Mouse (Mus musculus) limb, embryonic 14.5 days (tissue): ENCODE measurements at regions not wholly inside any gene's neighbourhood (a gene's known extent, or its start where the extent isn't known, plus 50 kb on each side); places are given as distances from the start of the nearest gene placed in this dataset.
A peak's percentile ranks its signal among the peaks of the same experiment; 100 is the strongest.

Experiments
- ATAC-seq: fragments of 200-750 bp; cut with Nextera tagmentation; 2 replicates; pipeline ENCODE4 v1.8.0; 2017; ENCODE audit warnings: low read depth, moderate number of reproducible peaks, moderate TSS enrichment; ENCODE audit not compliant: low FRiP score
- DNase-seq: peaks from one replicate; pipeline ENCODE4 v3.0.0-alpha.2; 2015; ENCODE audit warnings: low spot score
- H3K27ac ChIP-seq: fragments of 300-500 bp; sonication (generic); replicated peaks from 2 replicates; pipeline ENCODE4 v1.5.1; 2014; ENCODE audit warnings: low read depth, mild to moderate bottlenecking, low read length, moderate library complexity, mixed read lengths
- H3K27me3 ChIP-seq: fragments of 300-500 bp; sonication (generic); 2 replicates; pipeline ENCODE4 v1.6.1; 2014; ENCODE audit warnings: low read length, mixed read lengths; ENCODE audit not compliant: control insufficient read depth, insufficient read depth
- H3K36me3 ChIP-seq: fragments of 300-500 bp; sonication (generic); 2 replicates; pipeline ENCODE4 v1.6.1; 2014; ENCODE audit warnings: mild to moderate bottlenecking, low read length, moderate library complexity, mixed read lengths; ENCODE audit not compliant: control insufficient read depth, insufficient read depth
- H3K4me1 ChIP-seq: fragments of 300-500 bp; sonication (generic); 2 replicates; pipeline ENCODE4 v1.6.1; 2014; ENCODE audit warnings: antibody characterized with exemption, low read length, mixed read lengths; ENCODE audit not compliant: control insufficient read depth, insufficient read depth
- H3K4me2 ChIP-seq: fragments of 300-500 bp; sonication (generic); replicated peaks from 2 replicates; pipeline ENCODE4 v1.6.1; 2014; ENCODE audit warnings: low read depth, mild to moderate bottlenecking, low read length, moderate library complexity; ENCODE audit not compliant: severe bottlenecking
- H3K4me3 ChIP-seq: fragments of 300-500 bp; sonication (generic); replicated peaks from 2 replicates; pipeline ENCODE4 v1.5.1; 2014; ENCODE audit warnings: low read length
- H3K9ac ChIP-seq: fragments of 300-500 bp; sonication (generic); 2 replicates; pipeline ENCODE4 v1.6.1; 2014; ENCODE audit warnings: mild to moderate bottlenecking, low read depth, low read length, moderate library complexity; ENCODE audit not compliant: severe bottlenecking
- H3K9me3 ChIP-seq: fragments of 300-500 bp; sonication (generic); 2 replicates; pipeline ENCODE4 v1.6.1; 2016; ENCODE audit warnings: low read length; ENCODE audit not compliant: control insufficient read depth
- POLR2A ChIP-seq: fragments of 200-500 bp; IDR thresholded peaks from 2 replicates; pipeline ENCODE4 v1.8.0; 2012; ENCODE audit warnings: inconsistent platforms, mild to moderate bottlenecking, moderate library complexity, borderline replicate concordance; ENCODE audit not compliant: insufficient read depth, insufficient read length; ENCODE audit errors: extremely low read depth
- WGBS: fragments of 180-500 bp; shearing (Covaris S2); extraction: QIAGEN DNeasy Blood & Tissue Kit; methylation state at CpG from one replicate; pipeline ENCODE4 v1.1.7; 2014; 5-methylcytosine and 5-hydroxymethylcytosine counted together

DNA sequence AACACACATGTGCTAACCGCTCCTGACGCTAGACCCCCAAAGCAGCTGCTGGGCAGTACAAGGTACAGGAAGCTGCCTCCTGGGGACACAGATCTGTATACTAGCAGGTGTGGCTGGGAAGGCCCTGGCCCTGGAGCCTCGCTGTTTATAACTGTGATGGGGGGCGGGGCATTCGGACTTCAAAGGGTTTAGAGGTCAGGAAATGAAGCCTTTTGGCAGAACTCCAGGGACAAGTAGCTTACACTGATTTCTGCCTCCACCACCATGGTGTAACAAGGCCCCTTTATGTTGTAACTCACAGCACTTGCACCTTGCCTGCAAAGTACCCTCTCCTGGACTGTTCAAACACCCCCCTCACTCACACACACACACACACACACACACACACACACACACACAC is 215.5 kb upstream of the Rreb1 start:
- TF ChIP-seq POLR2A: no peak
- H3K27me3 ChIP-seq: no peaks in the 10 kb centered on the region
- H3K9me3 ChIP-seq: no peaks in the 10 kb centered on the region
- H3K9ac ChIP-seq: no peak overlapping the region
- H3K27ac ChIP-seq: no peak overlapping the region
- DNase-seq (peak; percentile 36), ATAC-seq (peak; percentile 13; the same call in 1 of the 2 replicates)
- no peak overlapping the region for H3K4me3 ChIP-seq
- no peak overlapping the region for H3K4me2 ChIP-seq
- peaks cover 35% of the 10 kb centered on the region for H3K4me1 ChIP-seq
- H3K36me3 ChIP-seq: no peaks in the 10 kb centered on the region
- WGBS: 6% methylated on average over 5 of the region's 5 CpGs

DNA sequence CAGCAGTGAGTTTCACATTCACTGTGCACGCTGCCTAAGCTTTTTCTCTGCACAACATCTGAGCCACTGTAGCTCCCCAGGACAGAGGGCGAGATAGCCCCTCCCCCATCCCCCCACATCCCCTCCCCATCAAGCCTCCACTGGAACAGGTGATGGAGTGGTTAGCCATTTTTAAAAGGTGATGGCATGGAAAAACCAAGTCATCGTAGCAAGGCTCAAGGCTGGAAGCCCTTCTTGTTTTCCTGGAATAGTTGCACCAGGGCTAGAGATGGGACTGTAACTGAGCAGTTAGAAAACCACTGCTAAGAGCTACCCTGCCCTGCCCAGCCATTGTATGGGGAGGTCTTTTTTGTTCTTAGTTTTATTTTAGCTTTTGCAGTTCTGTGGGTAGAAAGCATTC is 209.1 kb upstream of the Rreb1 start:
- Histone ChIP-seq H3K4me1 (no peaks in the 10 kb centered on the region), H3K9ac (no peak overlapping the region), H3K27ac (no peak overlapping the region), H3K36me3 (no peaks in the 10 kb centered on the region), H3K27me3 (no peaks in the 10 kb centered on the region), H3K4me3 (no peak overlapping the region), H3K4me2 (no peak overlapping the region), H3K9me3 (no peaks in the 10 kb centered on the region)
- WGBS: 36% methylated on average over 3 of the region's 3 CpGs
- TF ChIP-seq POLR2A: no peak
- ATAC-seq (peak; percentile 53; the same call in 1 of the 2 replicates), DNase-seq (no peak)

DNA sequence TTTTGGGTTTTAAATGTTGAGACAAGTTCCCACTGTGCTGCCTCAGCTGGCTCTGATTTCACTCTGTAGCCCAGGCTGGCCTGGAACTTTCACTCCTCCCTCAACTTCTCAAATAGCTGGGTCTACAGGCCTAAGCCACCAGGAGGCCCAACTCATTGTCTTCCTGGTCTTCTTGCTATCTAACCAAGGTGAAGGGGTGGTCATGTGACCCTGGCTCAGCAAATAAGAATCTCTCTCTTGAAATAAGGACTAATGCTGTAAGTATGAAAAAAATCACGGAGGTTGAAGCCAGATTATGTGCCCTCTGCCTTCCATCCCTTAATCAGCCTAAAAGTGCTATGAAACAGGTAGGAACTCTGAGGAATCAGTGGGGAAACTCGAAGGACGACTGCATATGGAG is 208.7 kb upstream of the Rreb1 start:
- Histone ChIP-seq H3K27me3 (no peaks in the 10 kb centered on the region), H3K4me1 (no peaks in the 10 kb centered on the region), H3K27ac (no peak overlapping the region; the same call in 1 of the 2 replicates), H3K4me2 (no peak overlapping the region), H3K9me3 (no peaks in the 10 kb centered on the region), H3K36me3 (no peaks in the 10 kb centered on the region), H3K9ac (no peak overlapping the region), H3K4me3 (no peak overlapping the region)
- ATAC-seq (no peak), DNase-seq (no peak)
- 86% methylated on average over 3 of the region's 3 CpGs for WGBS
- TF ChIP-seq POLR2A: no peak

GRCm38 (mm10) chr13:37572983-37573382 is 205.2 kb upstream of the Rreb1 start:
- Histone ChIP-seq H3K9ac (no peak overlapping the region), H3K4me1 (no peaks in the 10 kb centered on the region), H3K4me3 (no peak overlapping the region), H3K27me3 (no peaks in the 10 kb centered on the region), H3K36me3 (no peaks in the 10 kb centered on the region), H3K9me3 (no peaks in the 10 kb centered on the region), H3K4me2 (no peak overlapping the region), H3K27ac (no peak overlapping the region)
- TF ChIP-seq POLR2A: no peak
- no peak for DNase-seq
- WGBS: 56% methylated on average over 3 of the region's 3 CpGs
- no peak for ATAC-seq

GRCm38 (mm10) chr13:37579231-37579630 is 199.0 kb upstream of the Rreb1 start:
- Histone ChIP-seq H3K9me3 (no peaks in the 10 kb centered on the region), H3K27me3 (no peaks in the 10 kb centered on the region), H3K4me2 (no peak overlapping the region), H3K36me3 (no peaks in the 10 kb centered on the region), H3K4me1 (no peaks in the 10 kb centered on the region), H3K27ac (peak overlapping the region; percentile 69; the same call in 1 of the 2 replicates), H3K4me3 (no peak overlapping the region), H3K9ac (no peak overlapping the region)
- WGBS: 80% methylated on average over 10 of the region's 10 CpGs
- TF ChIP-seq POLR2A: no peak
- no peak for DNase-seq
- no peak for ATAC-seq

DNA sequence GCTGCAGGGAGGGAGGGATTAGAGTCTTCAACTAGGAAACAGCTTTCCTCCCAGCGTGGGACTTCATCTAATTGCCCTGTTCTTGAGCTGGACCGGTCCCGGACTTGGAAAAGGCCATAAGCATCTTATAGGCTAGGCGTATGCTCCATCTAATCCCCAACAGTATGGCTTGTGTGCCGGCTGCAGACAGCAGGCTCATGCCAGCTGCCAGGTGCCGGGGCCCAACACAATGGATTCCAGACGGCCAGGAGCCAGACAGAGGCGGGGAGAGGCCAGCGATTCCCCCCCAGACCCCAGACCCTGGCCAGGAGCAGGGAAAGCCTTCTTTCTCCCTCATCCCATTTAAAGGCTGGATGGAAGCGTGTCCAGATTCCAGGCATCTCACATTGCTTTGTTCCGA is 198.4 kb upstream of the Rreb1 start:
- H3K4me3 ChIP-seq: no peak overlapping the region
- H3K9ac ChIP-seq: peak overlapping the region; percentile 28; the same call in 1 of the 2 replicates
- 10% methylated on average over 11 of the region's 11 CpGs for WGBS
- DNase-seq (peak; percentile 67), ATAC-seq (peak; percentile 91)
- H3K36me3 ChIP-seq: no peaks in the 10 kb centered on the region
- TF ChIP-seq POLR2A: no peak
- H3K4me2 ChIP-seq: no peak overlapping the region
- peak overlapping the region; percentile 69 for H3K27ac ChIP-seq
- H3K4me1 ChIP-seq: no peaks in the 10 kb centered on the region
- no peaks in the 10 kb centered on the region for H3K9me3 ChIP-seq
- no peaks in the 10 kb centered on the region for H3K27me3 ChIP-seq
